Mouse (Mus musculus) frontal cortex, adult (tissue): Measurements from ENCODE around the gene Erf.

Source experiments
- ATAC-seq: cut with Nextera tagmentation; 2 replicates; pipeline ENCODE4 v1.9.2; 2017; ENCODE audit warnings: mild to moderate bottlenecking, moderate library complexity, mixed read lengths; ENCODE audit not compliant: low TSS enrichment

Gene Erf

GRCm38 (mm10) chr7:25250141-25250972, at the start of gene Erf:
Gene Erf (minus strand): TSS chr7:25250761.
- ATAC-seq = peak; percentile 44

DNA sequence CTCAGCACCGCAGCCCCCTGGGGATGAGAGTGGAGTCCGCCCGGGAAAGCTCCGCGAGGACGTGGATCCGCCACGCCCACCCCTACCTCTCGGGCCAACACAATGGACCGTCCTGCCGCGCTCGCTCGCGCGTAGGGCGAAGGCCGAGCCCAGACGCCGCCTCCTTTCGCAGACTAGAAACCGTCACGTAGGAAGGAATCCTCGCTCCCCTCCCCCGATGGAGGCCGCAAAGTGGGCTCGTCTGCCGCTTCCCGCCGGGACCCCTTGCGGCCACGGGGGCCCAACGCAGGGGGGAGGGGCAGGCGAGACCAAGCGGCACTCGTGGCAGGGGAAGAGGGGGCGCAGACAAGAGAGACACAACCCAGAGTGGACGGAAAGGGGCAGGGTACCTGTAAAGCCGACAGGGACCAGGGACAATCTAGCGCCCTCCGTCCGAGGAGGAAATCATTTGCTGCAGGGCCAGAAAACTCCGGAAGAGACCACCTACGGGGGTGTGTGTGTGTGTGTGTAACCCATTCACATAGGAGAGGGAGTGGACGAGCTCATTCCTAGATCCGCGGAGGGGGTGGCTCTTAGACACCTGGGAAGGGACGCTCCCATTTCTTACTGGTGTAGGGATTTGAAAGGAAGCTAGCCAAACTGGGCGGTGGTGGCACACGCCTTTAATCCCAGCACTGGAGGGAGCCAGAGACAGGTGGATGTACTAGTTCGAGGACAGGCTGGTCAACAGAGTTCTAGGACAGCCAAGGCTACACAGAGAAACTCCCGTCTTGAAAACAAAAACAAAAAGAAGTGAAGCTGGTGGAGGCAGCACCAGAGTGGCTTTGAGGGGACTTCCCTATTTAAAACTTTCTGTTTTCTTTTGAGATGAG, 47.1 kb upstream of the Erf start, which contains the start of gene Pafah1b3:
Pafah1b3 (minus strand) TSS at position 533 of the 872 bp plus-strand sequence.
- peak; percentile 89 for ATAC-seq

DNA sequence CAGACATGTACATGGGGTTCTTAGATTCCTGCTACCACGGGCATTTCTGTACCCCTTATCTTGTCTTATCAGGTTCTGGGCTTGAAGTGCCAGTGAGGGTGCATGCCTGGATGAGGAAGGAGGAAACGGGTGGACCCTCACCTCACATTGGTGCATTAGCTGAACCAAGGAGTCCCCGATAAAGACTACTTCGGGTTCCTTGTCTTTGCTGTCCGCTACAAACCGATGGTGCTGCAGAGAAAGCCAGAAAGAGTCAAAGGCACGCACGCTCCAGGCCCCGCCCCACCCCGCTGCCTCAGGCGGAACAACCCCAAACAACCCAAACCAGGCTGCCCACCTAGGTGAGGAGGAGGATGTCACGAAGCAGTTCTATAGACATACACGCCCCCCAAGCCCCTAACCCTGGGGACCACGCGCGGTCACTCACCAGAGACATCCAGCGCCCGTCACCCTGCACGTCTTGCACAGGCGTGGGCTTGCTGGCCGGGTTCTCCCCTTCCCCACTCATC, 46.4 kb upstream of the Erf start:
- ATAC-seq = peak; percentile 15; the same call in 1 of the 2 replicates

DNA sequence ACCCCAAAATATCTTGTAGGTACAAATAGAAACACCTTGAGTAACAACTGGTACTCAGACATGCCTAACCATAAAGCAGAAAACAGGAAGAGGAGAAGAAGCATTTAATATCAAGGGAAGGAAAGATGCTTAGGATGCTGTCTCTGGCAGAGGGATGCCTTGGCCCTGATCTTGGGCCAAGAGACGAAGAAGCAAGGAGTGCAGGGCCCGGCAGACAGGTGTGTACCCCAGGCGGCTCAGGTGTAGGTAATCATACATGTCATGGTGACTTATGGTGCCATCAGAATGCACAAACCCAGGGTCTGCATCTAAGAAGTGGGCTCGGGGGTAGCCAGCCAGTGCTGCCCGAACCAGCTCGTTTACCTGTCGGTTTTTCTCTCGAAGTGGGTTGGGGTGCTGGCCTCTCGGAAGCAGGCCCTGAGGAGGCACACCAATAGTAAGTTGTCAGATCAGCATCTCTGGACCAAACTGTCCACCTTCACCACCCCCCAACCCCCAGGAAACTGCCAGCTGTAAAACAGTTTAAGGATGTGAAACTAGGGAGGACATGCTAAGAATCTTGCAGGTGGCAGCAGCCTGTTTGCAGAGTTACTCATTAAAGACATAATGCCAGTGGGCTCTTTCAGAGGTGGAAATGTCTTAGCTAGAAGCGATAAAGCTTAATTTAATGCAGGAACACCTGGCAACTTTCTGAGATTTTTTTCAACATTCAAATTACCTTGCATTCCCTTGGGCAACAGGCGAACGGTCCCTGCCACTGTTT, 44.6 kb upstream of the Erf start:
- ATAC-seq = no peak

DNA sequence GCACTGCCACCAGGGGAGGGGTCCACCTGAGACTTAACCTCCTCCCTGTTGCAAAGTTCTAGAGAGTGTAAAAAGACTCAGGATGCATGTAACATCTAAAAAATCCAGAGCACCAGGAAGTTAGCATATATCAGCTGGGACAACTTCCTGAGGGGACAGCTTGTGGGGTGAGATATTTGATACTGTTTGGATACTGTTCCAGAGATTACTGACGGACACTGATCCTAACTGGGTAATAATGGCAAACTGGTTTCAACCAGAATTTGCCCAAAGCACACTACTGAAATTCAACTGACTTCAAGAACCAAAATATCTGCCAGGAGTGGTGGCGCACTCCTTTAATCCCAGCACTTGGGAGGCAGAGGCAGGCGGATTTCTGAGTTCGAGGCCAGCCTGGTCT, 43.9 kb upstream of the Erf start:
- ATAC-seq = no peak

DNA sequence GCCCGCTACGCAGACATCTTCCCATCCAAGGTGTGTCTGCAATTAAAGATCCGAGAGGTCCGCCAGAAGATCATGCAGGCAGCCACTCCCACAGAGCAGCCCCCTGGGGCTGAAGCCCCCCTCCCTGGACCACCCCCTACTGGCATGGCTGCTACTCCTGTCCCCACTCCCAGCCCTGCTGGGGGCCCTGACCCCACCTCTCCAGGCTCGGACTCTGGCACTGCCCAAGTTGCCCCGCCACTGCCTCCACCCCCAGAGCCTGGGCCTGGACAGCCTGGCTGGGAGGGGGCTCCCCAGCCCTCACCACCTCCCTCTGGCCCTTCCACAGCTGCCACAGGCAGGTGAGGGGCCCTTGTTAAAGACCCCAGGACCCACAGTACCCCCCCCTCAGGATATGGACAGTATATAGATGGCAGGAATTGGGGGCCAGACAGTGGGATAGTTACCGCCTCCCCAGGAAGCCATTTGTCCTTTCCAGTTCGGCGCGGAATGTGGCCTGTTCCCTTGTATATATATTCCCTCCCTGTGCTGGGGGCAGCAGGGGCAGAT, 42.7 kb upstream of the Erf start:
- ATAC-seq = no peak

GRCm38 (mm10) chr7:25292107-25292506, 41.5 kb upstream of the Erf start:
- no peak for ATAC-seq

GRCm38 (mm10) chr7:25290911-25291310, 40.4 kb upstream of the Erf start:
- no peak for ATAC-seq

- no peak for ATAC-seq
These were observed 39.9 kb upstream of the Erf start for GRCm38 (mm10) chr7:25290463-25290862.

- no peak for ATAC-seq
These were observed 39.4 kb upstream of the Erf start for GRCm38 (mm10) chr7:25289925-25290324.

GRCm38 (mm10) chr7:25288721-25289120, 38.2 kb upstream of the Erf start:
- no peak for ATAC-seq

DNA sequence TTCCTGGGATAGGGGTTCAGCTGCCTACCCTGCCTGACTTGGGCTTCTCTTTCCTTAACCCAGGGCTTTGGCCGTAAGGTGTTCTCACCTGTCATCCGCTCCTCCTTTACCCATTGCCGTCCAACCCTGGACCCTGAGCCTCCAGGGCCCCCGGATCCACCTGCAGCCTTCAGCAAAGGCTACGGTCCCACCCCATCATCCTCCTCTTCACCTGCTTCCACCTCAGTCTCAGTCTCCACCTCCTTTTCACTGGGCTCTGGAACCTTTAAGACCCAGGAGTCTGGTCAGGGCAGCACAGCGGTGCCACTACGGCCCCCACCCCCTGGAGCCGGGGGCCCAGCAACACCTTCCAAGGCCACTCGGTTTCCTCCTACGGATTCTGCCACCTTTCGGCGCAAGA, 37.5 kb upstream of the Erf start:
- ATAC-seq = no peak

DNA sequence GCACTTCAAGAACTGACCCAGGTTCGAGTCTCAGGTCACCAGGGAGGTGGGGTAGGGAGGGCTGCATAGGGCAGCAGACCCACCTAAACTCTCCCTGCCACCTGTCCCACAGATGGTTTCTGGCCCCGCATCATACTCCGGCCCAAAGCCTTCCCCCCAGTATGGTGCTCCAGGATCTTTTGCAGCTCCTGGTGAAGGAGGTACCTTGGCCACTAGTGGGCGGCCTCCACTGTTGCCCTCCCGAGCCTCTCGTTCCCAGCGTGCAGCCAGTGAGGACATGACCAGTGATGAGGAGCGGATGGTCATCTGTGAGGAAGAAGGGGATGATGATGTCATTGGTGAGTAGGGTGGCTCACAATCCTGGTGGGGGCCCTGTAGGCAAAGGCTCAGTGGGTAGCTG, 36.4 kb upstream of the Erf start:
- no peak for ATAC-seq

- no peak for ATAC-seq
These were observed 35.1 kb upstream of the Erf start for GRCm38 (mm10) chr7:25285511-25286238.

DNA sequence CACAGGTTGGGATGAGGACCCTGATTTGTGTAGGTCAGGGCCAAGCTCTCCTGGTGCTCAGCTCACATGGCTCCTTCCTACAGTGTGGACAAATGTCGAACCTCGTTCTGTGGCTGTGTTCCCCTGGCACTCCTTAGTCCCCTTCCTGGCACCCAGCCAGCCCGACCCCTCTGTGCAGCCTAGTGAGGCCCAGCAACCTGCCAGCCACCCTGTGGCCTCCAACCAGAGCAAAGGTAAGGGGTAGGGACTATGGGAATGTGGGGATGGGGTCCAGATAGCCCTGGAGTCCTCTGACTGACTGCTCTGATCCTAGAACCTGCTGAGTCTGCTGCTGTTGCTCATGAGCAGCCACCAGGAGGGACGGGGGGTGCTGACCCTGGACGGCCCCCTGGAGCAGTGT, 34.2 kb upstream of the Erf start:
- no peak for ATAC-seq

GRCm38 (mm10) chr7:25284171-25284570, 33.6 kb upstream of the Erf start:
- ATAC-seq = no peak

DNA sequence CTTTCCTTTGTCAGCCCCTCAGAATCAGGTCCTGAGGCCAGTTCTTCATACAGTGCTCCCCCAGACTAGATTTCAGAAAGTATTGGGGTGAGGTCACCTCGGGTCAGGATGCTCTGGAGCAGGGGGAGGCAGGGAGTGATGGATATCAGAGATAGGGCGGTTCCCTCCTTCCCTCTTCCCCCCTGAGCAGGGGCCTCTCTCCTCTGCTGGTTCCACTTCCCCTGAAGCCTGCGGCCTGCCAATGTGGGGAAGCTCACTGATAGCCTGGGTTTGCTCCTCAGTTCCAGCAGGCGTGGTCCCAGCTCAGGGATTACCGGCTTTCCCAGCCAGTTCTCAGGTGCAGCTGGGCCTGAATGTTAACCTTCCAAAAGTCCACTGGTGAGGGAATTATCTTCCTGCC, 33.1 kb upstream of the Erf start:
- no peak for ATAC-seq

- no peak for ATAC-seq
These were observed 32.2 kb upstream of the Erf start for GRCm38 (mm10) chr7:25282731-25283211.

DNA sequence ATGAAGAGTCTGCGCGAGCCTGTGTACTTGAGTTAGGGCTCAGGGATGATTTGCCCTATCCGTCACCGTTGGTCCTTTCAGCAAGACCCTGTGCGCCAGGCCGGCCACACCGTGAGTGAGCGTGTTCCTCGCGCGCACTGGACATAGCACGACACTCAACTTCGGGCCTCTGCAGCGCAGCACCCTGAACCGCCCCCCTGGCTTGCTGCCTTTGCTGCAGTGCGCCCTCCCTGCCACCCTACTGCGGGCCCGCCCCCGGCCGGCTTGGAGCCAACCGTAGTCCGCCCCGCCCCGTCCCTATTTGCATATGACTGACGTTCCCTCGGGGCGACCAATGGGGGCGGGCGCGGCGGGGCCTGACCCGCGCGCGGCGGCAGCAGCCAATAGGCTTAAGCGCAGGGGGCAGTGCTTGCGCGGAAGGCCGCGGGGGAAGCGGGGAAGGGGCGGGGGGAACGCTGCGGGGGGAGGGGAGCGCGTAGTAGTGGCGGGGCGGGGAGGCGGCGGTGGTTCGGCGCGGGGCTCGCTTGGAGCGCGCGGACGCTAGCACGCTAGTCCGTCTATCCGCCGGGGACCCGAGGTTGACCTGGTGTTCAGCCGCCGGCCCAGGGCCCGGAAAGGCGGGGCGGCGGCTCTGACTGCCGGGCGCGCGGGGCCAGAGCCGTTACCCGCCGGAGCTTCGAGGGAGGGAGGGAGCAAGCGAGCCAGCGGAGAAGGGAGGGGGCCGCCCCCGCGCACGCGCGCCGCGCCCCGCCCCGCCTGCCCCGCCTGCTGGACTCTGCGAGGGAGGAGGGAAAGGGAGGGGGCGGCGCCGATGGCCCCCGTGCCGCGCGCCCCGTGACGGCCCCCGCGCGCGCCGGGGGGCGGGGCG, 31.4 kb upstream of the Erf start:
- peak; percentile 25 for ATAC-seq
